Mouse (Mus musculus): ENCODE data around the gene Ptpro. TPM values are rescaled to one million over a fixed set of nuclear protein-coding genes. Genes with fewer than 3 reads are reported as not detected.
A peak's percentile ranks its signal among the peaks of the same experiment; 100 is the strongest.
"Not testable (repeated sequence)": the region's sequence is repeated elsewhere in the genome, so short reads cannot be mapped to it uniquely, and the experiment has no call there.

The Ptpro gene
- polyA plus RNA-seq, 1 experiment = 5.5 TPM

- WGBS = 49% methylated on average over 14 of the region's 14 CpGs
- no peak for DNase-seq
- no peak for TF ChIP-seq CTCF (IDR thresholded peaks at IDR 0.05; ENCODE audit: insufficient read depth, low read length)
- TF ChIP-seq POLR2A (IDR thresholded peaks at IDR 0.05; ENCODE audit: borderline replicate concordance, extremely low read depth, low read depth, low read length) = no peak
- H3K4me3 ChIP-seq (replicated peaks; ENCODE audit: extremely low read depth, low read depth, low read length) = no peak overlapping the region
- H3K4me1 ChIP-seq (ENCODE audit: control insufficient read depth, insufficient read depth, low read length) = no peaks in the 10 kb centered on the region
Measured at GRCm38 (mm10) chr6:137425500-137426432, 173.6 kb downstream of the Ptpro start.

- Histone ChIP-seq H3K4me1 (ENCODE audit: control insufficient read depth, insufficient read depth, low read length) (no peaks in the 10 kb centered on the region), H3K4me3 (replicated peaks; ENCODE audit: extremely low read depth, low read depth, low read length) (no peak overlapping the region)
- no peak for TF ChIP-seq POLR2A (IDR thresholded peaks at IDR 0.05; ENCODE audit: borderline replicate concordance, extremely low read depth, low read depth, low read length)
- TF ChIP-seq CTCF (IDR thresholded peaks at IDR 0.05; ENCODE audit: insufficient read depth, low read length) = no peak
- WGBS = 60% methylated on average over 14 of the region's 14 CpGs
- DNase-seq = no peak
Measured at GRCm38 (mm10) chr6:137433521-137434137, 181.5 kb downstream of the Ptpro start.

DNA sequence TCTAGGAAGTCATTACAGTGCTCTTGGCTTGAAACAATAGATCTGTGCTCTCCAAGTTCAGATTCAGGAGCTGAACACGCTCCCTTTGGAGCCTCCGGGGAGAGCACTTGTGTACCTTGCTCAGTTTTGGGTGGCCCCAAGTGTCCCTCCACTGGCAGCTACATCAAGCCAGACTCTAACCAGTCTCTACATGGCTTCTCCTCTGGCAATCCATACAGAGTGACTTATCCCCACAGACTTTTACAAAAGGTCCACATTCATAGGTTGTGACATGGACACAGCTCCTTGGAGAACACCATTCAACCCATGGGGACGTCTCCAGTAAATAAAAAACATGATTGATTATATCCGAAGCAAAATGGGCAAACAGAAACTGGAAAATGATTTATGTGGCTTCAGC lies 185.4 kb downstream of the Ptpro start:
- 75% methylated on average over 4 of the region's 4 CpGs for WGBS
- no peak for TF ChIP-seq POLR2A (IDR thresholded peaks at IDR 0.05; ENCODE audit: borderline replicate concordance, extremely low read depth, low read depth, low read length)
- no peak for TF ChIP-seq CTCF (IDR thresholded peaks at IDR 0.05; ENCODE audit: insufficient read depth, low read length)
- DNase-seq = no peak
- H3K4me3 ChIP-seq (replicated peaks; ENCODE audit: extremely low read depth, low read depth, low read length) = no peak overlapping the region
- H3K4me1 ChIP-seq (ENCODE audit: control insufficient read depth, insufficient read depth, low read length) = no peaks in the 10 kb centered on the region

DNA sequence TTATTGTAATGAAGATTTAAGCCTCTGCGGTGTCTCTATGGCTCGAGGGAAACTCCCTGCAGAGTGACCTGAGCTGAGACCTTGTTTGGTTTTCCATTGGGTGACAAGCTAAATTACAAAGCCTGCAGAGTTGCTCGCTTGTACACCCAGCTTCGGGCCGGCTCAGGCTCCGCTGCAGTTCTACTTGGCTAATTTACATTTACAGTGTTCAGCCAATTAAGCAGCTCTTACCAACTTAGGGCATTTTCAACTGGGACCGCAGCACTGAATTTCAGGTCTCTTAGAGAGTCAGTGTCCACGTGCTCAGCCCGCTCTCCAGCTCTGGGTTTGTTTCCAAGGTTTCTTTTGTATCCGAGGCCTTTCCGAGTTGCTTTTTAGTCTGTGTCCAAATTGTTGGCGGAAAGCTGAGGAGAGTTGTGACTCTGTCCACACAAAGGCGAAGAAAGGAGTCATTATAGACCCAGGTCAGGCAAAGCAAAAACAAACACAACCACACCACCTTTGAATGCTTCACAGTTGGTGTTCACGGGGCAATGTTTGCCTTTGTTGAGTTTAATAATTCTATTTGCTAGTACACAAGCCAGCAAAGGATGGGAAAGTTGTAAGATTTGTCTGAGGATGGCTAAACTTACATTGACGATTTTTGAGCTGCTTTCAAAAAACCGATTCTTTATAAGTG lies 185.9 kb downstream of the Ptpro start:
- TF ChIP-seq POLR2A (IDR thresholded peaks at IDR 0.05; ENCODE audit: borderline replicate concordance, extremely low read depth, low read depth, low read length) (no peak), CTCF (IDR thresholded peaks at IDR 0.05; ENCODE audit: insufficient read depth, low read length) (no peak)
- DNase-seq = no peak
- Histone ChIP-seq H3K4me1 (ENCODE audit: control insufficient read depth, insufficient read depth, low read length) (no peaks in the 10 kb centered on the region), H3K4me3 (replicated peaks; ENCODE audit: extremely low read depth, low read depth, low read length) (no peak overlapping the region)
- WGBS = 64% methylated on average over 16 of the region's 16 CpGs

- Histone ChIP-seq H3K4me1 (ENCODE audit: control insufficient read depth, insufficient read depth, low read length) (no peaks in the 10 kb centered on the region), H3K4me3 (replicated peaks; ENCODE audit: extremely low read depth, low read depth, low read length) (no peak overlapping the region)
- TF ChIP-seq POLR2A (IDR thresholded peaks at IDR 0.05; ENCODE audit: borderline replicate concordance, extremely low read depth, low read depth, low read length) = no peak
- no peak for TF ChIP-seq CTCF (IDR thresholded peaks at IDR 0.05; ENCODE audit: insufficient read depth, low read length)
- no peak for DNase-seq
- WGBS = 57% methylated on average over 19 of the region's 19 CpGs
Measured at GRCm38 (mm10) chr6:137440559-137441486, 188.7 kb downstream of the Ptpro start.

DNA sequence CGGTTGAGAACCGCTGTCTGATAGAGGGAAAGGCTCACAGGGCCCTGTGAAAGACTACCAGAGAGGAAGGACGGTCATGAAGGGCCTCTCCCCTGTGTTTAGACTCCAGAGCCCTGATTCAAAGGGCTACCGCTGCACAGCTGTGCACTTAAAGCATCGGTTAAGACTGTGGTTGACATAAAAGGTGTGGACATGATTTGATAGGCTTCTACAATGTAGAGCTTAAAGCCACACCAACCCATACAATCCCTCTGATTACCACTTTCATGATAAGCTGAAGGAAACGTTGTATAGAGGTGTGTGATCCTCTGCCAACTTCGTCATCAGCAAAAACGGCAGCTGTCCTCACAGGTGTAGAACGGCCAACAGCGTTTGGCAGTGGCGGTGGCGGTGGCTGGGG lies 191.0 kb downstream of the Ptpro start:
- H3K4me1 ChIP-seq (ENCODE audit: control insufficient read depth, insufficient read depth, low read length) = no peaks in the 10 kb centered on the region
- H3K4me3 ChIP-seq (replicated peaks; ENCODE audit: extremely low read depth, low read depth, low read length) = no peak overlapping the region
- 82% methylated on average over 12 of the region's 12 CpGs for WGBS
- TF ChIP-seq CTCF (IDR thresholded peaks at IDR 0.05; ENCODE audit: insufficient read depth, low read length) = no peak
- no peak for TF ChIP-seq POLR2A (IDR thresholded peaks at IDR 0.05; ENCODE audit: borderline replicate concordance, extremely low read depth, low read depth, low read length)
- no peak for DNase-seq

GRCm38 (mm10) chr6:137446116-137446515 lies 194.0 kb downstream of the Ptpro start:
- H3K4me3 ChIP-seq (replicated peaks; ENCODE audit: extremely low read depth, low read depth, low read length); H3K4me1 ChIP-seq (ENCODE audit: control insufficient read depth, insufficient read depth, low read length); DNase-seq: not testable (repeated sequence)
- WGBS = 44% methylated on average over 7 of the region's 7 CpGs

DNA sequence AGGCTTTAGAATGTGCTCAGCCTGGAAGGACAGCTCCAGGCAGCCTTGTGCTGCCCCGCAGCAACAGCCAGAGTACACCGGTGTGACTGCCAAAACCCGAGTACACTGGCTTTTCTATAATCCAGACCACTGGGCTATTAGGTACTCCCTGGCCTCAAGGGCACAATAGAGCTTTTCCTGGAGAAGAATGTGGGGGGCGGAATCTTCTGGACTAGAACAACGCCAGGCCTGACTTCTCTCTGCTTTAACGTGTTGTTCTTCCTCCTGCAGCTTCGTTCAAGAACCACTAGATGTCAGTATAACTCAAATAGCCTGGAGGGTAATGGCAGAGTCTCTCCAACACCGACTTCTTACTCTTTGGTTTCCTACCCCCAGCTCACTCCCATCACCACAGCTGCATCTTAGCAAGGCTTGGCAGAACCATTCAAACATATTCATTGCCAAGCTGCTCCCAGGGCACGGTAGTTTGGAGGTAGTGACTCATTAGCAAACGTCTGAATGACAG lies 203.5 kb downstream of the Ptpro start:
- WGBS = 16% methylated on average over 10 of the region's 10 CpGs

More for the DNA sequence above, 203.5 kb downstream of the Ptpro start:
- no peak for TF ChIP-seq POLR2A (IDR thresholded peaks at IDR 0.05; ENCODE audit: borderline replicate concordance, extremely low read depth, low read depth, low read length)
- TF ChIP-seq CTCF (IDR thresholded peaks at IDR 0.05; ENCODE audit: insufficient read depth, low read length) = peak; percentile 53; the same call in 1 of the 2 replicates
- Histone ChIP-seq H3K4me3 (replicated peaks; ENCODE audit: extremely low read depth, low read depth, low read length) (no peak overlapping the region), H3K4me1 (ENCODE audit: control insufficient read depth, insufficient read depth, low read length) (no peaks in the 10 kb centered on the region; the same call in 1 of the 2 replicates)
- peak; percentile 26 for DNase-seq
